Mouse (Mus musculus): Measurements from ENCODE around the gene Fam3c.
"Not testable (repeated sequence)": the region's sequence is repeated elsewhere in the genome, so short reads cannot be mapped to it uniquely, and the experiment has no call there.

Fam3c gene

GRCm38 (mm10) chr6:22289461-22290021, 66.5 kb downstream of the Fam3c start:
- DNase-seq, result no peak

GRCm38 (mm10) chr6:22288737-22289460, 67.1 kb downstream of the Fam3c start:
- peak; percentile 53 for DNase-seq

DNA sequence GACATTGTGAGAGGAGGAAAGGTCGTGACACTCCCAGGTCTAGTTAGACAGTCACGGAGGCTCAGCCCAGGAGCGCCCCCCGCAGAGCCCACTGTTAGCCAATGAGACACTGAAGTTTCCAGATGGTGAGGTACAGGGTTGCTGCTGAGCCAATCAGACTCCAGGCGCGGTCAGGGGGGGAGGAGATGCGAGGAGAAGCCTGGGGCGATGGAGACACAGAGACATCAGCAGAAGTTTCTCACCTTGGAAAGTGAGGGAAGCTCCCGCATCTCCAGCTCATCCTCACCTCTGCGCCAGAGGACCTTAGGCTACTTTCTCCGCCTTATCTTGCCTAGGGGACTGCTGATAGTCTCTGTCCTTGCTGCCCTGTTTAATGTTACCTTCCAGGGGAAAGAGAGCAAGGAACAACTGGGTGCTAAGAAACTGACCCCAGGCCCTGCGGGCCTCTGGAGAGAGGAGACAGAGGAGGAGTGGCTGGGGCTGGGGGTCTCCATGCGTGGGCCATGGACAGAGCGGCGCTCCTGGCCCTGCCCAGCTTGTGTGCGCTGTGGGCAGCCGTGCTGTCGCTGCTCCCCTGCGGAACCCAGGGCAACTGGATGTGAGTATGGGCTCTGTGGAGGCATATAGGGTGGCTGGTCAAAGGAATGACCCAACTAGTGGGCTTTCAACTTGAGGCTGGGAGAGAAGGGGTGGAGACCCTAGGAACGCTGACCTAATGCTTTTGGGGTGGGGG, 67.9 kb downstream of the Fam3c start, which contains the start of gene Wnt16:
TSS of gene Wnt16 (plus strand) at position 224 of the 733 bp plus-strand sequence.
- peak; percentile 24 for DNase-seq

- DNase-seq, result no peak
Measured at GRCm38 (mm10) chr6:22282405-22282804, 73.6 kb downstream of the Fam3c start.

GRCm38 (mm10) chr6:22280217-22280861, 75.7 kb downstream of the Fam3c start:
- peak; percentile 35 for DNase-seq

GRCm38 (mm10) chr6:22277941-22278340, 78.1 kb downstream of the Fam3c start:
- no peak for DNase-seq

DNA sequence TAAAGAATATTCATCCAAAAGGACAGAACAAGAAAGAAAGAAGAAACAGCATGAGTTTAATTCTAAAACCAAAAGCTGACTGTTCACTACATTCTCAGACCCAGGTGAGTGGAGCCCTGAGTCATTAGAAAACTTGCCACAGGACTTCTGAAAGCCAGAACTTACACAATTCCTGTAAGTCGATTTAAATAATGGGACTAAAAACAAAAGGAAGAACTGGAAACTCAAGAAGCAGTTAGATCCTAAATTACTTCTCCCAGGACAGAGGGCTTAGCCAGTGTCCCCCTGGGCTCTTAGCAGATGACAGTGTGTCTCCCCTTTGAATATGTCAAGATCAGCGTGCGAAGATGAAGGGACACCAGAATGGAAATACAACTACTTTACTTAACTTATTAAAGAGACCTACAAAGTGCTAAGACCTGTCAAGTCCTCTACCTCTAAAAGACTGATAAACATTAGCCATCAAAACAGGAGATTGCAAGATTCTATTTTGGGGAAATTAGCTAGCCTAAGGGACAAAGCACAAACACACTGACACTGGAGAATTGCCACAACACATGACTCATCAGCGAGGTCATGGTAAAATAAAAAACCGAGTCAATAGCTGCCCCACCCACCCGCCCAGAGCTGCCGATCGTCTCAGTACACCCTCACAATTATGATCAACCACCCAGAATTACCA, 86.1 kb downstream of the Fam3c start:
- DNase-seq, result no peak

DNA sequence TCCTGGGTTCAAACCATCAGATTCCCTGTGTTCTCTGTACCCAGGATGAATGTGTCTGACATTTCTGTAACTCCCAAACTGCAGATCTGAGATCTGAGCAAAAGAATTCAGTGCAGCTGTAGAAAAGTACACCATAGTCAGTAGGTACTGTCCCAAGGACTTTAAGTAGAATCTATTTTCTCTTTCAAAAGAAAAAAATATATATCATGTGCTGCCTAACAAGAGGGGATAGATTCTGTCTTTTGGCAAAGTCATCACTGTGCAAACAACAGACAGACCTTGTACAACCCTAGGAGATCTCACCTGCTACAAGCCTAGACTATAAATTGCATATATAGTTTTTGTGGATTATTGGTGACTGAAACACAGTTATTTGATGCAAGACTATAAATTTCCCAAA, 87.4 kb downstream of the Fam3c start:
- no peak for DNase-seq

- DNase-seq, result no peak
Measured at GRCm38 (mm10) chr6:22267807-22268667, 88.0 kb downstream of the Fam3c start.

DNA sequence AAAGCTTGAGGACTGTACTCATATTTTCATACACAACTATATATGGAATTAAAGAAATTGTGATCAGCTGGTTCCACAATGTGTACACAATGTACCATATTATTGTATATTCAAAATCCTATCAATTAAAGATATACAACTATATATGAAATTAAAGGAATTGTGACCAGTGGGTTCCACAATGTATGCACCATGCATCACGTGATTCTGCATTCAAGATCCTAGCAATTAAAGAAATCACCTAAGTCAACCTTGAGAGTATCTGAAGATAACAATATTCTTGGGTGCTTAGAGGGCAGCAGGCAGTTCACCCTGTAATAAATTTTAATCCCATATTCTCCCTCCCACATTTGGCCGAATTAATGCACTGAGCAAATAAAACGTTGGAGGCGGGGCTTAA, 90.0 kb downstream of the Fam3c start:
- DNase-seq, result no peak

- not testable (repeated sequence) for DNase-seq
Measured at GRCm38 (mm10) chr6:22264094-22264493, 91.9 kb downstream of the Fam3c start.

GRCm38 (mm10) chr6:22262519-22262918, 93.5 kb downstream of the Fam3c start:
- no peak for DNase-seq

DNA sequence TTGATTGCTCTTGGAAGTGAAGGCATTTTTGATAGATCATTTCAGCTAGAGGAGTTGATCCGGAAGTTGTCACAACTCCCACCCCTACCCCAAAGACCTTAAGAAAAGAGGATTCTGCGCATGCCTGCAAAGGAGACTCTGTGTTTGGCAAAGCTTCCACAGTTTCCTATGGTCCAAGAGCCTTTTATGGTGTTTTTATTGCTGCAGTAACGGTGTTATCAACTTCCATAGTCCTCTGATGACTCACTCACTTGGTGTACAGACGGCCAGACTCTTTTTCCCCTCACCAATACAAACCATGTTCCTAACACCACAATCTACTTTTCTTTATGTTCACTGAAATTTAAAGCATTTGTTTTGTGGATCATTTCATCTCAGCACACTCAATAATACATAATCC, 97.3 kb downstream of the Fam3c start:
- no peak for DNase-seq

All from right cerebral cortex, postnatal 4 days (tissue).